Mouse (Mus musculus): ENCODE measurements around the gene Pbx3. TPM values are rescaled to one million over a fixed set of nuclear protein-coding genes. Genes with fewer than 3 reads are reported as not detected.

The Pbx3 gene
- polyA plus RNA-seq, 1 experiment from 2014 or later, result 35.3 TPM

GRCm38 (mm10) chr2:34168191-34168590 is 204.8 kb downstream of the Pbx3 start:
- no peak overlapping the region for H3K4me2 ChIP-seq (replicated peaks; ENCODE audit: low read depth, low read length)
- H3K36me3 ChIP-seq (ENCODE audit: control insufficient read depth, insufficient read depth, low read length), result peaks cover 8% of the 10 kb centered on the region; the same call in 1 of the 2 replicates
- no peaks in the 10 kb centered on the region for H3K27me3 ChIP-seq (ENCODE audit: control insufficient read depth, insufficient read depth, low read length)
- no peak overlapping the region for H3K27ac ChIP-seq (ENCODE audit: low read length)
- no peaks in the 10 kb centered on the region for H3K4me1 ChIP-seq (ENCODE audit: control insufficient read depth, insufficient read depth, low read length)
- WGBS, result 54% methylated on average over 3 of the region's 3 CpGs
- ATAC-seq (ENCODE audit: insufficient number of reproducible peaks, insufficient read depth, low FRiP score, low read depth), result no peak
- H3K9ac ChIP-seq (replicated peaks; ENCODE audit: low read depth, low read length), result no peak overlapping the region
- H3K9me3 ChIP-seq (ENCODE audit: control insufficient read depth, low read depth, low read length), result no peaks in the 10 kb centered on the region
- H3K4me3 ChIP-seq (ENCODE audit: low read depth, low read length), result no peak overlapping the region

DNA sequence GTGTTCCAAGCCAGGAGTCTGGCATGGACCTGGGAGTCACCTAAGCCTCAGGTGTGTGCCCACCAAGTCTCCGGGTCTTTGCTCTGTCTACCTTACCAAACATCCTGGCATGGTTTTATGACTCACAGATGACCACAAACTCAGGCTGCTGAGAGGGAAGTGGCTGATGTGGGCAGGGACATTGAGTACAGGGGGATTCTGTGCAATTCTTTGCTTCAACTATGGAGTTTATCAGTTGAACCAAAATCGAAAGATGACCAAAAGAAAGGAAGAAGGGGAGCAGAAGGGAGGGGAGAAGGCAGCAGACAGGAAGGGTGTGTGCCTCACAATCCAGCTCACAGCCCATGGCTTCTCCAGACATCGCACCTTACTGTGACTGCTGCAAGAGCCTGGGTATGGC is 210.5 kb downstream of the Pbx3 start:
- ATAC-seq (ENCODE audit: insufficient number of reproducible peaks, insufficient read depth, low FRiP score, low read depth), result no peak
- H3K4me1 ChIP-seq (ENCODE audit: control insufficient read depth, insufficient read depth, low read length), result no peaks in the 10 kb centered on the region

DNA sequence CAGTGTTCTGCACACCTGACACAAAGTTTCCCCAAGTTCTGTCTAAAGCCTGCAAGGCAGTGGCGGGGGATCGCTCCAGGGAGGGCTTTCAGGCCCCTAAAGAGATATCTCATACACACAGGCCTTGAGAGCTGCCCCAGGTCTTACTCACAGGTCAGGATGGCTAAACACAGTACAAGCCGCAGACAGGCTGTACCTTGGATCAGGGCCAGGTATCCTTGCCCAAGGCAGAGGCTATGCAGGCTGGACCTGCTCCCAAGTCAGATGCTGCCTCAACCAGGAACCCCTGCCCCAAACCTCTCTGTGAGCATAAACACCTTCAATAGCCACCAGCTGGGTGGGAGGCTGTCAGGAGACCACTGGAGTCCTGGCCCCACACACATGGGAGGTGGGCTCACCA is 215.2 kb downstream of the Pbx3 start:
- no peak for ATAC-seq (ENCODE audit: insufficient number of reproducible peaks, insufficient read depth, low FRiP score, low read depth)
- WGBS, result 76% methylated on average over 3 of the region's 3 CpGs
- H3K4me1 ChIP-seq (ENCODE audit: control insufficient read depth, insufficient read depth, low read length), result no peaks in the 10 kb centered on the region

More for the DNA sequence above, 210.5 kb downstream of the Pbx3 start:
- Histone ChIP-seq H3K9me3 (ENCODE audit: control insufficient read depth, low read depth, low read length) (no peaks in the 10 kb centered on the region), H3K4me2 (replicated peaks; ENCODE audit: low read depth, low read length) (no peak overlapping the region), H3K36me3 (ENCODE audit: control insufficient read depth, insufficient read depth, low read length) (no peaks in the 10 kb centered on the region), H3K27me3 (ENCODE audit: control insufficient read depth, insufficient read depth, low read length) (no peaks in the 10 kb centered on the region), H3K27ac (ENCODE audit: low read length) (no peak overlapping the region), H3K4me3 (ENCODE audit: low read depth, low read length) (no peak overlapping the region), H3K9ac (replicated peaks; ENCODE audit: low read depth, low read length) (no peak overlapping the region)
- WGBS, result 94% methylated on average over 3 of the region's 3 CpGs

GRCm38 (mm10) chr2:34154833-34155232 is 218.1 kb downstream of the Pbx3 start:
- Histone ChIP-seq H3K4me3 (ENCODE audit: low read depth, low read length) (no peak overlapping the region), H3K4me2 (replicated peaks; ENCODE audit: low read depth, low read length) (no peak overlapping the region), H3K27me3 (ENCODE audit: control insufficient read depth, insufficient read depth, low read length) (no peaks in the 10 kb centered on the region), H3K36me3 (ENCODE audit: control insufficient read depth, insufficient read depth, low read length) (no peaks in the 10 kb centered on the region), H3K4me1 (ENCODE audit: control insufficient read depth, insufficient read depth, low read length) (no peaks in the 10 kb centered on the region), H3K9me3 (ENCODE audit: control insufficient read depth, low read depth, low read length) (no peaks in the 10 kb centered on the region), H3K27ac (ENCODE audit: low read length) (no peak overlapping the region), H3K9ac (replicated peaks; ENCODE audit: low read depth, low read length) (no peak overlapping the region)
- WGBS, result 70% methylated on average over 5 of the region's 5 CpGs
- ATAC-seq (ENCODE audit: insufficient number of reproducible peaks, insufficient read depth, low FRiP score, low read depth), result no peak

More for the DNA sequence above, 215.2 kb downstream of the Pbx3 start:
- no peaks in the 10 kb centered on the region for H3K27me3 ChIP-seq (ENCODE audit: control insufficient read depth, insufficient read depth, low read length)
- no peak overlapping the region for H3K4me3 ChIP-seq (ENCODE audit: low read depth, low read length)
- no peaks in the 10 kb centered on the region for H3K9me3 ChIP-seq (ENCODE audit: control insufficient read depth, low read depth, low read length)
- H3K4me2 ChIP-seq (replicated peaks; ENCODE audit: low read depth, low read length), result no peak overlapping the region
- H3K36me3 ChIP-seq (ENCODE audit: control insufficient read depth, insufficient read depth, low read length), result no peaks in the 10 kb centered on the region
- no peak overlapping the region for H3K27ac ChIP-seq (ENCODE audit: low read length)
- H3K9ac ChIP-seq (replicated peaks; ENCODE audit: low read depth, low read length), result no peak overlapping the region

- no peaks in the 10 kb centered on the region for H3K27me3 ChIP-seq (ENCODE audit: control insufficient read depth, insufficient read depth, low read length)
- 75% methylated on average over 6 of the region's 6 CpGs for WGBS
- no peak for ATAC-seq (ENCODE audit: insufficient number of reproducible peaks, insufficient read depth, low FRiP score, low read depth)
- H3K4me2 ChIP-seq (replicated peaks; ENCODE audit: low read depth, low read length), result no peak overlapping the region
- H3K9me3 ChIP-seq (ENCODE audit: control insufficient read depth, low read depth, low read length), result no peaks in the 10 kb centered on the region
- no peak overlapping the region for H3K4me3 ChIP-seq (ENCODE audit: low read depth, low read length)
- H3K9ac ChIP-seq (replicated peaks; ENCODE audit: low read depth, low read length), result no peak overlapping the region
- no peak overlapping the region for H3K27ac ChIP-seq (ENCODE audit: low read length)
- H3K36me3 ChIP-seq (ENCODE audit: control insufficient read depth, insufficient read depth, low read length), result no peaks in the 10 kb centered on the region
- H3K4me1 ChIP-seq (ENCODE audit: control insufficient read depth, insufficient read depth, low read length), result no peaks in the 10 kb centered on the region
Measured at GRCm38 (mm10) chr2:34153336-34153735, 219.6 kb downstream of the Pbx3 start.

DNA sequence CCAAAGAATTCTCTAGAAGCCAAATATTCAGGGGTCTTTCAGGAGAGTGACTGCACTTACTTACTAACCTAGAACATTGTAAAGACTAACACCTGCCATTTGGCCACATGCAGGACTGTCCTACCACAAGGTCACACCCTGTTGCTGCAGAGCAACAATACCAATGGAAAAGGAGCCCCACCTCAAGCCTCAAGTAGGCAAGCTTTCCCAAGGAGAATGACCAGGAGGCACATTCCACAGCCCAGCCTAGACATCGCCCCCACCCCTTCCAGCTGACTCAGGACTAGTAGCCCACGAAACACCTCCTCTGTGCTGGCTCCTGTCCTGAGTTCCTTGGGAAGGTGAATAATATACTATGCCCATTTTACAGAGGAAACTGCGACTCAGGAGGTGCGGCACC is 222.4 kb downstream of the Pbx3 start:
- Histone ChIP-seq H3K4me2 (replicated peaks; ENCODE audit: low read depth, low read length) (no peak overlapping the region), H3K27ac (ENCODE audit: low read length) (no peak overlapping the region), H3K9me3 (ENCODE audit: control insufficient read depth, low read depth, low read length) (no peaks in the 10 kb centered on the region), H3K4me3 (ENCODE audit: low read depth, low read length) (no peak overlapping the region), H3K9ac (replicated peaks; ENCODE audit: low read depth, low read length) (no peak overlapping the region), H3K36me3 (ENCODE audit: control insufficient read depth, insufficient read depth, low read length) (no peaks in the 10 kb centered on the region), H3K4me1 (ENCODE audit: control insufficient read depth, insufficient read depth, low read length) (no peaks in the 10 kb centered on the region), H3K27me3 (ENCODE audit: control insufficient read depth, insufficient read depth, low read length) (no peaks in the 10 kb centered on the region)
- WGBS, result 80% methylated on average over 4 of the region's 4 CpGs
- ATAC-seq (ENCODE audit: insufficient number of reproducible peaks, insufficient read depth, low FRiP score, low read depth), result no peak

- H3K36me3 ChIP-seq (ENCODE audit: control insufficient read depth, insufficient read depth, low read length), result no peaks in the 10 kb centered on the region
- no peak overlapping the region for H3K4me2 ChIP-seq (replicated peaks; ENCODE audit: low read depth, low read length)
- 64% methylated on average over 7 of the region's 7 CpGs for WGBS
- no peak overlapping the region for H3K4me3 ChIP-seq (ENCODE audit: low read depth, low read length)
- H3K4me1 ChIP-seq (ENCODE audit: control insufficient read depth, insufficient read depth, low read length), result no peaks in the 10 kb centered on the region
- no peak overlapping the region for H3K9ac ChIP-seq (replicated peaks; ENCODE audit: low read depth, low read length)
- H3K27ac ChIP-seq (ENCODE audit: low read length), result no peak overlapping the region
- ATAC-seq (ENCODE audit: insufficient number of reproducible peaks, insufficient read depth, low FRiP score, low read depth), result no peak
- H3K9me3 ChIP-seq (ENCODE audit: control insufficient read depth, low read depth, low read length), result no peaks in the 10 kb centered on the region
- H3K27me3 ChIP-seq (ENCODE audit: control insufficient read depth, insufficient read depth, low read length), result no peaks in the 10 kb centered on the region
Measured at GRCm38 (mm10) chr2:34148214-34148613, 224.7 kb downstream of the Pbx3 start.

DNA sequence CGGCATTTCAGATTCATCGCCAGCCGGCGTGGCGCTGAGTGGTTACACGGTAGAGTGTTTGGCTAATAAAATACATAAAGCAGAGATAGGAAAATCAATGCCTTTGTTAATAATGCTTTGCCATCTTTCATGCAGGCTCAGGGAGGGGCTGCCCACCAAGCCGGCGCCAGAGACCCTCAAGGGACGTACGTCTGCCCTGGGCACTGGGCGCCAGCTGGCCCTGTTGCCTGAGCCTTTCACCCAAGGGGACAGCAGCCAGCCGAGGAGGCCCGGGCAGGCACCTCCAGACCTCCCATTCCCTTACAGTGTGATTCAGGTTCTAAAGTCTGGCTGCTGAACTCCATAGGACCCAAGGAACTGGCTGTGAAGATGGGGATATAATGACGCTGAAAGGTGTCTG is 225.5 kb downstream of the Pbx3 start:
- Histone ChIP-seq H3K27ac (ENCODE audit: low read length) (no peak overlapping the region), H3K36me3 (ENCODE audit: control insufficient read depth, insufficient read depth, low read length) (no peaks in the 10 kb centered on the region), H3K9me3 (ENCODE audit: control insufficient read depth, low read depth, low read length) (no peaks in the 10 kb centered on the region), H3K27me3 (ENCODE audit: control insufficient read depth, insufficient read depth, low read length) (no peaks in the 10 kb centered on the region), H3K4me3 (ENCODE audit: low read depth, low read length) (no peak overlapping the region), H3K4me1 (ENCODE audit: control insufficient read depth, insufficient read depth, low read length) (no peaks in the 10 kb centered on the region), H3K9ac (replicated peaks; ENCODE audit: low read depth, low read length) (no peak overlapping the region), H3K4me2 (replicated peaks; ENCODE audit: low read depth, low read length) (no peak overlapping the region)
- ATAC-seq (ENCODE audit: insufficient number of reproducible peaks, insufficient read depth, low FRiP score, low read depth), result no peak
- WGBS, result 86% methylated on average over 14 of the region's 14 CpGs

GRCm38 (mm10) chr2:34147036-34147435 is 225.9 kb downstream of the Pbx3 start:
- WGBS, result 83% methylated on average over 4 of the region's 4 CpGs
- Histone ChIP-seq H3K4me1 (ENCODE audit: control insufficient read depth, insufficient read depth, low read length) (no peaks in the 10 kb centered on the region), H3K4me3 (ENCODE audit: low read depth, low read length) (no peak overlapping the region), H3K9ac (replicated peaks; ENCODE audit: low read depth, low read length) (no peak overlapping the region), H3K9me3 (ENCODE audit: control insufficient read depth, low read depth, low read length) (no peaks in the 10 kb centered on the region), H3K36me3 (ENCODE audit: control insufficient read depth, insufficient read depth, low read length) (no peaks in the 10 kb centered on the region), H3K27ac (ENCODE audit: low read length) (no peak overlapping the region), H3K27me3 (ENCODE audit: control insufficient read depth, insufficient read depth, low read length) (no peaks in the 10 kb centered on the region), H3K4me2 (replicated peaks; ENCODE audit: low read depth, low read length) (no peak overlapping the region)
- ATAC-seq (ENCODE audit: insufficient number of reproducible peaks, insufficient read depth, low FRiP score, low read depth), result no peak

Data from stomach, embryonic 14.5 days (tissue).